Mouse (Mus musculus) left cerebral cortex, postnatal 25 days (tissue): ENCODE results near the gene Hyal3. TPM values are rescaled to one million over a fixed set of nuclear protein-coding genes. Genes with fewer than 3 reads are reported as not detected.
"Not testable (repeated sequence)": the region's sequence is repeated elsewhere in the genome, so short reads cannot be mapped to it uniquely, and the experiment has no call there.

Experiments
- DNase-seq, 2 experiments: peaks; one replicate each; pipeline ENCODE4 v3.0.0; 2022; ENCODE audit warnings: low spot score in 2 of 2, mixed read lengths in 1 of 2
- intact Hi-C: fragments of 180-260 bp; cut with DNase I; formaldehyde crosslinking; loops from one replicate; pipeline ENCODE4 v1.15.1; 2025
- total RNA-seq, 2 experiments: library from RNA; stranded (reverse); gene quantifications; 2 replicates each; pipeline ENCODE4 v1.2.3; 2021

Gene Hyal3
- total RNA-seq, 2 experiments from 2014 or later: 0.96 to 1.1 TPM

DNA sequence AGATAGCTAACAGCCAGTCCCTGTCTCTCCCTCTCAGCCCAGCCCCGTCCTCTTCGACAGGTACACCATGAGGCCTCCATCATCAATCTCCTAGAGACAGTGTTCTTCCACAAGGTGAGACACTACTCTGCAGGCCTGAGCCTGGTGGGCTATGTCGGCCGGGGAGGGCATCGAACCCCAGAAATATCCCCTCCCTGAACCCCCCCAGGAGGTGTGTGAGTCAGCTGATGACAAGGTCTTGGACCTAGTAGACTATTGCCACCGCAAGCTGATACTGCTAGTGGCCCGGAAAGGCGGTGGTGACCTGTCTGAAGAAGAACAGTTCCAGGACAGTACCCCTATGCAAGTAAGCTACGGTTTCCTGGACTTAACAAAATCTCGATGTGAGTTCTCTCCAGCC, 31.8 kb upstream of the Hyal3 start:
- intact Hi-C loops: no loop called here
- no peak for DNase-seq

DNA sequence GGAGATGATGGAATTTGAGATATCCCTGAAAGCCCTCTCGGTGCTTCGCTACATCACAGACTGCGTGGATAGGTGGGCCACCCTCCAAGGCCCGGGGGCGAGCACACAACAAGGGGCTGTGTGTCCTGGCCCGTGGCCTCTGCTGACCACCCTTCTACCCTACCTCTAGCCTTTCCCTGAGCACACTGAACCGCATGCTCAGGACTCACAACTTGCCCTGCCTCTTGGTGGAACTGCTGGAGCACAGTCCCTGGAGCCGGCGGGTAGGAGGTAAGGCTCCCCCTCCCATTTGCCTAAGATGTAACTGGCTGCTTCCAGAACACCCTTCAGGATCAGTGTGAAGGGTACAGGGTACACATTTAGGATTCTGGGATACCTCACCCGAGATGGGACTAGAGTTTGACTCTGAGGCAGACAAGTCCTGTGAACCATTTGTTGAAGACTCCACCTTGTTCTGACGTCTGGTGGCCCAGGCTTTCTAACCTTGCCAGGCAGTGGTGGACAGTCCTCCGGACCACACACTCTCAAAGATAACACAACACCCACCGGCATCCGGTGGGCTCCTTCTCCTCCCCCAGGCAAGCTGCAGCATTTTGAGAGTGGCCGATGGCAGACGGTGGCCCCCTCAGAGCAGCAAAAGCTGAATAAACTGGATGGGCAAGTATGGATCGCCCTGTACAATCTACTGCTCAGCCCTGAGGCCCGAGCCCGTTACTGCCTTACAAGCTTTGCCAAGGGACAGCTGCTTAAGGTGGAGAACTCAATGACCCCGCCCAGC, 31.1 kb upstream of the Hyal3 start:
- no peak for DNase-seq
- intact Hi-C loops: no loop called here

DNA sequence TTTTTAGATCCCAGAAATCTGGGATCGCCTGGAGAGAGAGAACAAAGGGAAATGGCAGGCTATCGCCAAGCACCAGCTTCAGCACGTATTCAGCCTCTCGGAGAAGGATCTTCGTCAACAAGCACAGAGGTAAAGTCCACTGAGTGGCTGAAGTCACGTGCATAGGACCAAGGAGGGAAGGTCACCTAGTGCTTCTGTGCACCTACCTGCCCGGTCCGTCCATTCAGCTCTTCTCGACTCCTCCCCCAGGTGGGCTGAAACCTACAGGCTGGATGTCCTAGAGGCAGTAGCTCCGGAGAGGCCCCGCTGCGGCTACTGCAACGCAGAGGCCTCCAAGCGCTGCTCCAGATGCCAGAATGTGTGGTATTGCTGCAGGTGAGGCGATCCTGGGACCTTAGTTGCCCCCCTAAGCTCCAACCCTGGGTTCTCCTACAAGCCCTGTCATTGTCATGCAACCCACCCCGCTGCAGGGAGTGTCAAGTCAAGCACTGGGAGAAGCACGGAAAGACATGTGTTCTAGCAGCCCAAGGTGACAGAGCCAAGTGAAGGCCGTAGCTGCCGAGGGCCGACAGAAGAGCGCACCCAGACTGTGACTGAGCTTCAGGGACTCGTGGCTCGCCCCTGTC, 30.0 kb upstream of the Hyal3 start:
- intact Hi-C loops: no loop called here
- DNase-seq: no peak

DNA sequence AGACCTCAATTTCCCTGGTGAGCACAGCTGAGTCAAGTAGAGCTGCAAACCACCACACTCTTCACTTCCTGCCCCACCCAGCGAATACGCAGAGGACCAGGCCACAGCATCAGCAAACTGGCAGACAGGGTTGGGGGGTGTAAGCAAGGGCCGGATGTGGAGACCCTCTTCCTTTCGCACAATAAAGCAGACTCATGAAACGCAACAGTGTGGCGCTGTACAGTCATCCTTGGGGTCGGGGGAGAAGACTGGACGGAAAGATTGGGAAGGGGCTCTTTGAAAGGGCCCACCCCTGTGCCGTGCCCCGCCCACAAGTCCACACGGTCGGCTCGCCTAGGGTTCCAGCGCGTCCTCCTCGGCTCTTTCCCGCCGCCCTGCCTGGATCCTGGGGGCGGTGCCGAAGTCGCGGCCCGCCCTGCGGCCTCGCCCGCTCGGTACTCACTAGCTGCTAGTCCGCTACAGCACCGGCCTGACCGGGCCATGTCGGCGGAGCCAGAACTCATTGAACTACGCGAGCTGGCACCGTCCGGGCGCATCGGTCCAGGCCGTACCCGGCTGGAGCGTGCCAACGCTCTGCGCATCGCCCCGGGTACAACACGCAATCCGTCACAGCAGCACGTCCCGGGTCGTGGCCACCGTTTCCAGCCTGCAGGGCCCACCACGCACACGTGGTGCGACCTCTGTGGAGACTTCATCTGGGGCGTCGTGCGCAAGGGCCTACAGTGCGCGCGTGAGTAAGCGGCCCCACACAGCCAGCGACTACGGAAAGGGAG, 29.3 kb upstream of the Hyal3 start, which contains the start of gene Rassf1:
Rassf1 (plus strand) TSS at position 439 of the 773 bp plus-strand sequence.
- peak in 1 of 2 experiments; percentile 30 for DNase-seq
- intact Hi-C loops: no loop called here

DNA sequence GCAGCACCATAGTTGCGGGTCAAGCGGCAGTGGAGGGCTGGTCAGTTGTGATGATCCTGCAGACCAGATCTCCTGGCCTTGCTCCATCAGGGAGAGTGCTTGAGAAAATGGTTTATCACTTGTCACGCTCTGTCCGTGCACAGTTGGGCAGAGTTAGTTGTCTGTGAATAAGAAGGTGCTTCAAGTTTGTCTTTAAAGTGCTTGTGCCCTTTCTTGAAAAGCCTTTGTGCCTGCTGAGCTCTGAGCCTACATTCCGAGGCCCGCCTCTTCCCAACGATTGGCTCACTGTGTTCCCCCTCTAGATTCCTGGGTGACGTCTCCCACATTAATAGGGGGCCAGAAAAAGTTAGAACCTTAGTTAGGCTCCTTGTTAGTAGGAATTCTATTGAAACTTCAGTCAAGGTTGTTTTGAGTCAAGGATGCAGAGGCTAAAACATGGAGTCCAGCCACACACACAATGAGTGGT, 28.7 kb upstream of the Hyal3 start:
- intact Hi-C loops: no loop called here
- no peak for DNase-seq

DNA sequence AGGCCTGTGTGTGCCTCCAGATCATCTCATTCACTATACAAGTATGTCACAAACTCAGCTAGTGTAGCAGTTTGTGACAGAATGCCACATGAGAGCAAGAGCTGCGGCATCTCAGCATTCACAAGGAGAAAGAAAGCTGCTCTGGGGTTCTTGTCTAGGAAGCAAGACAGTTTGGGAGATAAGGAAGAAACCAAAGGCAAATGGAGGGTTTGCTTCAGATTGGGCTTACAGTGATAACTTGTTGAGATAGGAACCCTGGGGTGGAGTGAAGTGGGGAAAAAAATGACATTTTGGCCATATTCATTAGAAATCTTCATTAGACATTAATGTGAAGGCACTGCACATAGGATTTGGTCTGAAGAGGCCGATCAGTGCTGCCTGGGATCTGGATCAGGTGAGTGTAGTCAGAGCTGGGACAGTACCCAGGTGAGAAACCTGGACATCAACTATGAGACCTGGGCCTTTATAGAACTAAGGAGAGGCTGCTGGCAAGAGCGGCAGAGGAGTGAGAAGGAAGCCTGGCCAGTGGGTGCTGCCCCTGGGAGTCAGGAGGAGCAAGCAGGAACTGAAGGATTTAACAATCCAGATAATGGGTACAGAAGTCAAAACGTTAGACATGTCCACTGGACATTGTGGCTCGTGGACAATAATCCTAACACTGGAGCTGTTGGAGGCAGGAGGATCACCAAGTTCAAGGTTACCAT, 27.8 kb upstream of the Hyal3 start:
- DNase-seq: no peak
- intact Hi-C loops: no loop called here

DNA sequence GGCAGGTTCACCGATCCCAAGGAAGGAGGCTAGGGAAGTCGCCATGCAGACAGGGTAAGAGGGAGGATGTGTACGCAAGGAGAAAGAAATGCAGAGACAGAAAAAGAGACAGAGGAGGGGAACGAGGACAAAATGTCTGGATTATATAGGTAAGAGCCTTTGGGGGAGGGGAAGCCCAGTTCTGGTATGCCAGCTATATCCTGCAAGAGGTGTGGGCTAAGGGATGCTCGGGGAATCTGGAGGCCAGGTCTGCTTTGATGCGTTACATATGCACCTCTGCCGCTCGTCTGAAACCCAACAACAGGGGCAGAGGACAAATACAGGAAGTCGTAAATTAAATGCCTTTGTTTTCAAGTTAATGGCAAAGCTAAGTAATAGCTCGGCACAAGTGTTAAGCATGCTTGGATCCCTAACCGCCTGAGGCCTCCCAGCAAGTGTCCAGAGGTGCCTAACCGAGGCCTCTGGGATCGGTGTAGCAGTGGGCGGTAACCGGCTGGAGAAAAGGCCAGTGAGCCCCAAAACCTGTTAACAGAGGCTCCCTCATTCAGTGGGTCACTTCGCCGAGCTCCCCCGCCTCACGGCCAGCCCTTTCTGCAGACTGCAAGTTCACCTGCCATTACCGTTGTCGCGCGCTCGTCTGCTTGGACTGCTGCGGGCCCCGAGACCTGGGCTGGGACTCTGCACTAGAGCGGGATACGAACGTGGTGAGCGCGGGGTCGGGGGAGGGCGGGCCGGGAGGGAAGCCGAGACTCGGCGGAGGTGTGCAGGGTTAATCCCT, 26.9 kb upstream of the Hyal3 start:
- DNase-seq: peak in 1 of 2 experiments; percentile 32
- intact Hi-C loops: no loop called here

DNA sequence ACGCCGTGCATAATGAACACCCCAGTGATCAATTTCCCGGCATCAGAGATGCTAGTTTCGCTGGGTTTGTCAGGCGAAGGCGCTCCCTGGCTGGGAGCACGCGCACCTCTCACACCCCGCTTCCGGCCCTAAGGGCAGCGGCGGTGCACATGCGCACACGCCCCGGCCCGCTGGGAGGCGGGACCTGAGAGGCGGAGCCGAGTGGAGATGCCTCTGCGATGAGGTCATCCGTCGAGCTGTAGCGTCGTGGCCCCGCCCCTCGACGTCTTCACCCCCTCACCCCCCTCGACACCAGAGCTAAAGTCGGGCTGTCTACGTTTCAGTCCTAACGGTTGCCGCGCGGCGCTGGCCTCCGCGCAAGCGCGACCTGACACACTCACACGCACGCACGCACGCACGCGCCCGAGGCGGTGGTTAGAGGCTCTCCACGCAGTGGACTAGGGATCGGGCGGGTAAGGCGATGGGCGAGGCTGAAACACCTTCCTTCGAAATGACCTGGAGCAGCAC, 26.2 kb upstream of the Hyal3 start:
- DNase-seq: peak; percentile 93 to 98
- intact Hi-C loops: no loop called here

DNA sequence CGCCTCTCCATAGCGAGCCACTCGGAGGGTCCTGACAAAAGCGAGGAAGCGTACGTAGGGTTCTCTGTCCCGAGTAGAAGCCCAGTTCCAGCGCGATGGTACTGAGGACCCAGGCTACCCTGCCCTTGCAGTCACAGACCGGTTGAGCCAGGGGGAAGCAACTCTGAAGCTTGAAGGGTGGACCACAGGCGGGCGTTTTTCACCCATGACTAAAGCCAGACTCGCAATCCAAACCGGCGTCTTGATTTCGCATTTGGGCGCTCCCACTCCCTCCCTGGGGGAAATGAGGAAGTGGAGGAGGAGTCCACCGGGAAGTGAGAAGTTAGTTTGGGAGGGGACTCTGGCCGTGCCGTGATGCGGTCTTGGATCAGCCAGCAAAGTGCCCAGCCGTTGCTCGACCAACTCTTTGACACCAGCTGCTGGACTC, 25.6 kb upstream of the Hyal3 start:
- DNase-seq: peak in 1 of 2 experiments; percentile 44
- intact Hi-C loops: no loop called here

DNA sequence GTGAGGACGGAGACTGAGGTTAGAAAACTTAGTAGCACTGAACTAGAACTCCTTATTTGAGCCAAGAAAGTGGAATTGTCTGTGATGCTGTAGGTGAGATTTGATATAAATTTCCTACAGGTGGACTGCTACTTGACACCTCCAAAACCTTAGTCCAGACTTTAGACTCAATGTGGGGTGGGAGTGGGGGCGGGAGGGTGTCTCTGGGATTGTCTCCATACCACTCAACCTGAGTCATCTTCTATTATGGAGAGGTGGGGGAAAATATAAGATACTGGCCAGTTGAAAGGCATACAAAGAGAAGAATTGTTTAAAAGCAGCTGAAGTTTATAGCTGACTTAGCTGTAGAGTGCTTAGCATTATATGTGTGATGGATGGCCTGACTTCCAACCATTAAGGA, 24.9 kb upstream of the Hyal3 start:
- DNase-seq: no peak
- intact Hi-C loops: no loop called here

DNA sequence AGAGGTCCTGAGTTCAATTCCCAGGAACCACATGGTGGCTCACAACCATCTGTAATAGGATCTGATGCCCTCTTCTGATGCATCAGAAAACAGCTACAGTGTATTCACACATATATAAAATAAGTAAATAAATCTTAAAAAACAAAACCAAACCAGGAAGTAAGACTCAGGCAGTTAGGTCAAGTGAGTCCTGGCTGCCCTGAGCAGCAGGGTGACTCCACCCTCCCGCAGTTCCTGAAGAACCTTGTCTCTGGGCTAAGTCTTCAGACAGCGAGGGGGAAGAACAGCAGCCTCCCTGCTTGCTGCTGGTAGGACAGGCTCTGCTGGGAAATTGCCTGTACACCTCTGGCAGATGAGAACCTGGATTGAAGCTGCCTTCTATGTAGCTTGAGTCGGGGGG, 24.3 kb upstream of the Hyal3 start:
- intact Hi-C loops: no loop called here
- DNase-seq: no peak

DNA sequence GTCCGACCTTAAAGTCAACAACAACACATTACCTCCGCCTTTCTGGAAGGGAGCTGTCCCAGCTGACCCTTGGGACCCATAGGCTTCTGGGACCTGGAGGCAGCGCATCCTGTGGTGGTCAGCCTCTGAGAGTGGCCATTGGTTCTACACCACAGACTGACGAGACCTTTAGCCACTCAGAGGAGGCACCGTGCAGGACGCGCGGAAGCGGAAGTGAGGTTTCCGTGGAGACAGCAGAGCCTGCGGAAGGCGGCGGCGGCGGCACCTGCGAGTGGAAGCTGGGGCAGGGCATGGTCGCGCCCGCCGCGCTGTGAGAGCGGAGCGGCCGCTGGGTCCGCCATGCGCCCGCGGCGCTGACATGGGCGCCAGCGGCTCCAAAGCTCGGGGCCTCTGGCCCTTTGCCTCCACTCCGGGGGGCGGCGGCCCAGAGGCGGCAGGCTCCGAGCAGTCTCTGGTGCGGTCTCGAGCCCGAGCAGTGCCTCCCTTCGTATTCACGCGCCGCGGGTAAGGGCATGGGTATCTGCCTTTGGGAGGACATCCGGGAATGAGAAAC, 17.5 kb upstream of the Hyal3 start, which contains the start of gene Tusc2:
Tusc2 (plus strand) TSS at position 227 of the 553 bp plus-strand sequence.
- intact Hi-C loops: no loop called here
- peak; percentile 95 to 99 for DNase-seq

DNA sequence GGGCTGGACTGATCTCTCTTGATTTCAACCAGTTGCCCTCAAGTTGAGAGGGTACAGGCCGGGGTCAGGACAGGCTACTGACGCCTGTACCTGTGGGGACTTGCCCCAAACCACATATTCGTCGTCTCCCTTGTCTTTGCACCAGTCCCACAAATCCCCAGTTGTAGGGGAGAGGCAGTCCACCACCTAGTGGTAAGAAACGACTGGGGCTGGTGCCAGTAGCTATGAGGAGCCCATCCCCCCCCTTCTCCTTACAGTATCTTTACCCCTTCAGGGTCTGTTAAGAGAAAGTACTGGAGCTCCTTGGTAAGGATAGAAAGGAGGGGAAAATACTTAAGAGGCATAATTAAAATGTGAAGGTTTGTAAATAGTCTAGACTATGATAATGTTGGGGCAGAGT, 15.1 kb upstream of the Hyal3 start:
- DNase-seq, intact Hi-C loops: not testable (repeated sequence)

DNA sequence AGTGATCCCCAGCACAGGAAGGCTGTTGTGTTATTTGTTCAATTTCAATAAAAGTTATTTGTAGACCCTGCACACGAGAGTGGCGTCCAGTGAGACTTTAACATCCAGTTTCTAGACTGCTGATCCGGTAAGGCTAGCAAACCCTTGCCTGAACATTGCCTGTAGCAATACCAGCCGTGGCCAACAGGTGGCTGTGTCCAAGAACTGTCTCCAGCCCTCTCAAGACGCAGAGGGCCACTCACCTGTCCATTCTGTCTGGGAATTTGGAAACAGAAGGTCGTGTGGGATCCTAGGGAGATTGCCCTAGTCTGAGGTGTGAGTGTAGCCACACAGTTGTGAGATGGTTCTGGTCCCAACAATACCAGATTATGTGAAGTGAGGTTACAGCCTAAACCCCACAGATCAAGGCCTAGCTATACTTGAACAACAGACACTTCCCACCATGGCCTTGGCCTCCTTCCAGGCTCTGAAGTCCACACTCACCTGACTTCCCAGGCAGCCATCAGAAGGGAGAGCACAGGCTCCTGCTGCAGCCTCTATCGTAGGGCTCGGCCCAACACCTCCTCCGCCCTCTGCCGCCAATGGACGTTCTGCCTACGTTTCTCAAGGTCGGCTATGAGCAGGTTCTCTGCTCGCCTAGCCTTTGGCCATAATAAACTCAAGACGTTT, 14.4 kb upstream of the Hyal3 start:
- intact Hi-C loops: no loop called here
- peak; percentile 71 to 76 for DNase-seq

DNA sequence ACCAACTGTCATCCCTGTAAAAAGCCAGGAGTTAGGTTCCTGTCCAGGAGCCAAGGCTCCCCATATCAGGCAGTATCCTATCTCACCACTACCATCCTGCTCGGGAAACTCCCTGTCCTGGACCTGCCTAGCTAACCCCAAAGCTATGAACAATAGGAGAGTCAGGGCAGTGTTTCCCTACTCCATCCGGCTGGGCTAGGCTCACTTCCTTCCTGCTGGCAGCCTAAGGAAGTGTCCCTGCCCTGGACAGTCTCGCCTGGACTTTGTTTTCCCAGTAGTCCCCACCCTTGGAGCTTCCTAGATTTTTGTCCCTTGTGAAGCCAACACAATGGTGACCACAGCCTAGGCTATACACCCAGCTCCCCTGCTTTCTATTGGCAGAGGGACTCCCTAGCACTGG, 13.8 kb upstream of the Hyal3 start:
- intact Hi-C loops: no loop called here
- DNase-seq: no peak

DNA sequence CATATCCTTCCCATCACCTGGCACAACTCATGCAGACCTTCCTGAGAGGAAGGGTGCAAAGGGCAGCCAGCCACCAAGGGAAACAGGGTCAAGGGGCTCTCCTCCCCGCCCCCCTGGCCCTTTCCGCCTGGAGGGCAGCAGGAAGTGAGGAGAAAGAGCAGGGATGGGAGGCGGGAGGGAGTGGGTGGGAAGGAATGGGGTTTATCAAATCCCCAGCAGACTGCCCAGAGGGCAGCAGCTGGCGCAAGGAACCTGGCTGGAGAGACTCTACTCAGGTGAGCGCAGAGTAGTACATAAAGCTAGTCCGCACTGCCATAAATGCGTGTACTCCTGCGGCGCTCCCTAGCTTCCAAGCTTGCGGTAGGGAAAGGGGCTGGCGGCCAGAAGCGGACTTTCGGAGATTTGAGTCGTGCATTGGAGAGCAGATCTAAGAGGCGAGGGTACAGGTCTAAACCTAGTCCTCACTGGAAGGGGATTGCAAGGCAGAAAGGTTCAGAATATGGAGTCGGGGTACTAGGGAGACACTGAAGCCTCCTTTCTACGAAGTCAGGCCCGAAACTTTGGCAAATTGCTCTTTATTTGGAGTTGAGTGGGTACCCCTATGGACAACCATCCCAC, 12.8 kb upstream of the Hyal3 start, which contains the start of gene Hyal2:
Hyal2 (plus strand) TSS at position 244 of the 618 bp plus-strand sequence.
- intact Hi-C loops: no loop called here
- DNase-seq: no peak
